Mouse (Mus musculus) left cerebral cortex, adult 8-10 months (tissue): ENCODE measurements at regions not wholly inside any gene's neighbourhood (a gene's known extent, or its start where the extent isn't known, plus 50 kb on each side); places are given as distances from the start of the nearest gene placed in this dataset.

Source experiments
- DNase-seq, 2 experiments: peaks; one replicate each; pipeline ENCODE4 v3.0.0; 2022; ENCODE audit warnings: low spot score in 2 of 2

DNA sequence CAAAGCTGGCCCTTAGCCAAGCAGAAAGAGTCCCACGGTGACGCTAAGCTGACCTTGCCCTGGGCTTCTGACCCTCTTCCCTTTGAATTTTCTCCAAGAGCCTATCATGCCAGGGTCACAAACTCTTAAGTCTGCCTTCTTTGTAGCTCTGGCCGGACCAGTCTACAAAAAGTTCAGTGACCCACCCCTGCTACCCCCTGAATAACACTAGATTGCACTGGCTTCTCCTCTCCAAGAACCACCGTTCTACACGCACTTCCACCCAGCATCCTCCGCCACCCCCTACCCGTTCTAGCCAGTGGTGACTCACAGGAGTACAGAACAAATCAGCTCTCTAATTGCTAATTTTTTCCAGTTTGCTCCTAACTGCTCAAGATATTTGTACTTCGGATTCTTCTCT lies 325.0 kb downstream of the Tns1 start:
- DNase-seq = no peak

DNA sequence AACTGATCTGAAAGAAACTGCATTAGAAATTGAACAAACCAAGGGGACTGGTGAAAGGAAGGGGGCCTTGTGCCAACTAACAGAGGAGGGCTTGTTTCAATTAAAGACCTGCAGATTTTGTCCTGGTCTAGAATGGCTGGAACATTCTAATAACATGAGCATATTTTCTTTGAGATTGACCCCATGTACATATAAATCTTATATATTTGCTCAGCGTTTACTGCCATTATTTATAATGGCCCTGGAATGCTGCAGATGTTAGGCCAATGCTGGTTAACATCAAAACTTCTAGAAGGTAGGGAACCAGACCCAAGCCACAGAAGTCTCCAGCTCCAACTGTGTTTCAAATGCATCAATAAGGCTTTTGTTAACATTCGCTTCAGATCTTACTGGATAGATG lies 326.4 kb downstream of the Tns1 start:
- DNase-seq = no peak

DNA sequence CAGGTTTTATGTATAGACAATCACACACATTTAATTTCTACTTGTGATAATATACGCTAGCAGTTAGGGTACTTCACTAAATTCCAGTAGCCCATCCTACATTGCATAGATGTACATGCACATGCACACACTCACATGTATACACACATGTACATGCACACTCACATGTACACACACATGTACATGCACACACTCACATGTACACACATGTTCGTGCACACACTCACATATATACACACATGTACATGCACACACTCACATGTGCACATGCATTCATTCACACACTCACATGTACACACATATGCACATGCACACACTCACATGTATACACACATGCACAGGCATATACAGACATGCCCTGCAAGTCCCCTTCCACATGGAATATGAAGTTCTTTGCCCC lies 326.8 kb downstream of the Tns1 start:
- DNase-seq = no peak

DNA sequence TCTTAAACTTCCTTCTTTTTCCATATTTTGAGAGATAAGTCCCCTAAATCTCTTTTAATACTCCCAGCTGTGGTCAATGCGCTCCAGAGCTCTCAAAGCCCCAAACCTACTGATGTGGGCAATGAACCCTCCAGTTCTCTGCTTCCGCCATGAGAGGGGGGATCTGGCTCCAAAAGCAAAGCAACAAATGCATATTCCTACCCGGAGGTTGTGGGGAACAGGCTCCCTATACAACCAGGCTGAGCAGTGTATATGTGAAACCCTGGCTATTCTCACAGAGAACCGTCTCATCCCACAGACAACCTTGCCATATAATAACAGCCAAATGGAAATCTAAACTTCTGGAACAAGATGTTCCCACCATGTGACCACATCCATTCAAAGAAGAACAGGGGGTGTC lies 330.4 kb downstream of the Tns1 start:
- no peak for DNase-seq

DNA sequence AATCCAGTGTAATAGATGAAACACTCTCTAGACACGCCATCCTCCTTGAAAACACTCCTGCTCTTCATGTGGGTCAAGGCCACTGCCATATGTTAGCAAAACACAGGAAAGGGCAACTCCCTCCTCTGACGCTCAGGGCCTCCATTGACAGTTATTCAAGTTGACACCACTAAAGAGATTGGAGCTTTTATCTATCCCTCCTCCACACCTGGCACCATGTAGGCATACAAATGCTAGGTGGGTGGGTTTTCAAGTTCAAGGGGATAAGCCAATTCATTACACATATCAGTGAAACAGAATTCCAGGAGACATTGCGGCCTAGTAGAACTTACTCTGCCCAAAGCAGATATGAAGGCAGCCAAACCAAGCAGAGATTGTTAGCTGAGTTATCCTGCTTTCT lies 331.0 kb downstream of the Tns1 start:
- no peak for DNase-seq

DNA sequence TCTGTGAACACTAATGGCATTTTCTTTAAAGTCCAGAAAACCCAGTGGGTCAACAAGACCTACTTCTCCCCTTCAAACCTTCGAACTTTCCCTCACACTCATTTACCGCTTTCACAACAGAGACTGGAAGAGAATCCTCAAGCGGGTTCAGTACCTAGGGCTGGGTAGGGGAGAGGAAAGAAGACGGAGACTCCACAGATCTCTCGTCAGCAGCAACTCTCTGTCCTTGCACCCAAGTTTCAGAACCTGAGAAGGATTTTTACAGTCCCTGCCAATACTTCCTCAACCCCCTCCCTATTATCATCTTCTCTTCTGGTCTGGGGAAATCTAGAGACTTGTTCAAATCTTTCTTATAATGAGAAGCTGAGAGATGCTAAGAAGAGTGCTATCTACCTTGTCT lies 331.9 kb downstream of the Tns1 start:
- DNase-seq = no peak

DNA sequence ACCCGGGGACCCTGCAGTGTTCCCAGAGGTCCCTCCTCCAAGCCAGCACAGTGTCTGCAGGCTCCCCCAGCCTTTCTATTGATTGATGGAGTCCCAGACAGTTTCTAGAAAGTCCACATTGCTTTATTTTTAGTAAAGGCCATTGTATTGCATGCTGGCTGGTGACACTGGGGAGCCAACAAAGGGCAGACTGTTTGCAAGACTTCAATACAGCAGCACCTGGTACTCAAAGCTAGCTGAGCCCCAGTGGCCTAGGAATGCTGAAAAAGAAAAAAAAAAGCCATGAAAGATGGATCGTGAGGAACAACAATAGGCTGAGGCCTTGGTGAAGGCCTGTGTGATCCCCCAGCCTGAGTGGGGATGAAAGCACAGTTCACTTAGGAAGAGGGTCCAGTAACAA lies 336.6 kb downstream of the Tns1 start:
- no peak for DNase-seq

DNA sequence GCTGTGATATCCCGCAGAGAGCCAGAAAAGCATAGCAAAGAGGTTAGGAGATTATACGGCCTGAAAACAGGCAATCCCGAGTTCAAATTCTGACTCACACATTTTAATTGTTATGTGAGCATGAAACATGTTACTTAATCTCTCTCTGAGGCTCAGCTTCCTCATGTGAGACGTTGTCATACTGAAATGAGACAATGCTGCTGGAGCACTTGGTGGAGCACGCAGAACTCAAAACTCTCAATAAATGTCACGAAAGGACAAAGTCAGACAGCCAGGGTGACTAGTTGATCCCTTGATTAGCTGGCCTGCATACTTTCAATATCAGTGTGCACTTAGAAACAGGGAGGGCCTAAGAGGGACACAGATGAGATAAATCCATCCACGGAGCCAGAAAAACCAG lies 337.0 kb downstream of the Tns1 start:
- DNase-seq = no peak

DNA sequence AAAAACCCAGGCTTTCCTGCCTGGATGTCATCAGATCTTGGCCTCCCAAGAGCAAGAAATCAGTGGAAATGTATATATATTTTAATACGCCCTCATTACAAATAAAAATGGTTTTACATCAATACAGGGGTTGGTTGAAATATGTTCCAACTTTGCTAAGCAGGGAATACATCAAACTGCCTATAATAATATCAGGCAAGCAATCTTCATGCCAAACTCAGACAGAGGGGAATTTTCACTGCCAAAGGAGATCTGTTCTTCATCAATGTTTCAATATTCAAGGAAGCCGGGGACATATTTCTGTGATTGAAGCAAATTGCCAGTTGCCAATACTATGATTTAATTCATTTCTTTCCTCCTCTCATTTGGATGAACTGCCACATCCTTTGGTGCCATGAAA lies 340.9 kb downstream of the Tns1 start:
- DNase-seq = no peak

DNA sequence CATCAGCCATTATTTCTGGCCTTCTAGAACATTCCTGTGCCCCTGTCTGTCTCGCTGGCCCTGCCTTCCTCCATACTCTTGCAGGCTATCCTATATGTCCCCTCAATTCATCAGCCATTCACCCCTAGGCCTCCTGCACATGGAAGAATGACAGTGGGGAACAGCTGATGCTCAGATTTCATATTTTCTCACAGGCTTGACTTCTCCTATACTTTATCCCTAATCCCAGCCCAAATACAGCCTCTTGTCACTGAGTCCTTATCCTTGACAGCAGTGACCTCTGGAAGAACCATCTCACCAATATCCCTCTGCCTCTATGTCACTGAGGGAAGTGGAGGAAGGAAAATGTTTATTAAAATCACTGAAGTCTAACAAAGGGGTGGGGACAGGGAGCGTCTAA lies 341.4 kb downstream of the Tns1 start:
- no peak for DNase-seq

DNA sequence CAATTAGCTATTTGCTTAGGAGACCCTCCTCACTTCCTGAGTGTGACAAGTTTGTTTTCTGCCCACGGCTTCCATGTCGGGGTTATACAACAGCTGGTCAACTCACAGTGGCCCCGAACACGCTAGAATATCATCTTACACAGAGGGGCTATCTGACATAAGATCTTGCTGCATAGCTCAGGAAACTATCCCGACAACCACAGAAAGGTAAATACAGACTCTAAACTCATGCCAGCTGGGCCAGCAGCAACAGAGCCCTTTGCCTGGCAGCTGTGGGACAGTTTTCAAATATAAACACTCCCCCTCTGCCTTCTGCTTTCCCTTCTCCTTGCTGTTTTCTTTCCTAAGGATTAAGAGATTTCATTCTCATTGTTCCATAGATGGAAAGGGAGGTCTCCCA lies 352.5 kb downstream of the Tns1 start:
- no peak for DNase-seq

DNA sequence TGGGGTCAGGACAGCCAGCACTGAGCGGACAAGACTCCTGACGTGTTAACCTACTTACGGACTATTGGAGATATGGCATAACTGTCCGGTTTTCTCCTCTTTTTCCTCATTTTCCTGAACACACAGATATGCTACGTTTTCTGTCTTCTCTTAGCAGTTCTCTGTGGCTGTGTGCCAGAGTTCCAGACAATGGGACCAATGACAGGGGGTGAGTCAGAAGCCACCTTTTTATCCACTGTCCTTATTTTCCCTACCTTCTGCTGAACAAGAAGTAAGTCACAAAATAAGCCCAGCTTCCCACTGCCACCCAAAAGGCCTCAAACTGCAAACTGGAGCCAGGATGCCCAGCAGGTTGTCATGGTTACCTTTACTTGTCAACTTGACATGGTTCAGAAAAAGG lies 353.6 kb downstream of the Tns1 start:
- no peak for DNase-seq

DNA sequence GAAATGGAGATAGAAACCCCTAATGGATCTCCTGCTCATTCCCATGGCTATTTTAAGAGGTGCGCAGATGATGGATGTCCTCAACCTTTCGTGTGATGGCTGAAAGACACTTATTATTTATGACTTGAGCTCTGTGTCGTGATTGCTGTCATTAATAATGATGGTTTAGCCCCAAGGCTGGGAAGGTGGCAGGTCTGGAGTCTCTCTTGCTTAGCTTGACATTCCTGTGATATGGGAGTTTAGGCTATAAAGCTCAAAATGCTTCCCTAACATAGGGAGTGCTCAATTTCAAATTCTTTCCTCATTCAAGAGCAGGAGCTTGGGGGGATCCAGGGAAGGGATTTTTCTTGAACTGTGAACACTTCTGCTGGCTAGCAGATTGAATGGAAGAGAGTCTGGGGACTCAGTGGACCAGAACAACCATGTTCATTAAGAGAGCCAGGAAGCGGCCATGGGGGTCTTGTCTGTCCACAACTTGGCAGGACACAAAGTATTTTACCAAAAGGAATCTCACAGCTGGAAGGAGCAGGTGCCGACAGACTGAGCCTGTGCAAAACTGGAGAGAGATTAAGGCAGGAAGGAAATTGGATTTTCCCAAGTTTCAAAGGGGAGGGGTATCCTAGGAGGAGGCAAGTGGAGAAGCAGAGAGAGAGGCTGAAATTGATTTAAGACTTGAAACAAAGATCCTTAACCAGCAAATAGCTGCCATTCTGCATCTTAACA lies 359.5 kb downstream of the Tns1 start:
- no peak for DNase-seq

DNA sequence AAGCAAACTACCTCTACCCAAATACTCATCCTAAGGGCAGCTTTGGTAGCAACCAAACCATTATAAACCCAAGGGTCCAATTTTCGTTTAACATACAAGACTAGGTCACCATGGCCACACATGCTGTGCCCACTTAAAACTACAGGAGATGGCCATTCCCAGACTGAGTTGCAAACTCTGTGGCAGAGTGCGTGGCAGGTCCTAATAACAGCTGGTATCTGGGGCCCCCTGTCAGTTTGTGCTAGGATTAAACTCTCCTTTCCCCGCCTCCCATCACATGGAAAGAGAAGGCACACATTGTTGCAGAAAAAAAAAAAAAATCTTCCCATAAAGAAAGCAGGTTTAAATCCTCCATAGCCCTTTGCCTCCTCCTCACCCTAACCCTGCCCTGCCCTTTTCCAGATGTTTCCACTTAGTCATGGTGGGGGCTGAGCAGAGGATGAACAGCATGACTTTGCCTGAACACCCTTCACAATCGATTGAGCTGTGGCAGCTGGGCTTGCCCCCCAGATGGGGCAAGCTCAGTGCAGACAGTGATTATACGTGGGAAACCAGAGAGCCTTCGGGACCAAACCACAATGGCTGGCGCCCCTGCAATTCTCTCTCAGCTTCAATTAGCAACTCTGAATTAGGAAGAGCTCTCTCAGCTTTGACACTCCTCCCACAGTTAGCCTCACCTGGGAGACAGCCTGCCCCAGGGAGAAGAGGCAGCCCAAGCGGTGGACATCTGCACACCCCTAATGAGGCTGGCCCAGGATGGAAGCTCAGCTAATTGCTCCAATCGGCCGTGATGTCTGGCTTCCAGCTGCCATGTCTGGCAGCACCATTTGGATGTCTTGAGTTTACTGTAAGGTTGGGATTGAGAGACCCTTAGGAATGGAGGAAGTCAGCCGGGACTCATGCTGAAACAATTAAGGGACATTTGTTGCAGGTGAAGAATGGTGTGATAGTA lies 365.9 kb downstream of the Tns1 start:
- DNase-seq = no peak

DNA sequence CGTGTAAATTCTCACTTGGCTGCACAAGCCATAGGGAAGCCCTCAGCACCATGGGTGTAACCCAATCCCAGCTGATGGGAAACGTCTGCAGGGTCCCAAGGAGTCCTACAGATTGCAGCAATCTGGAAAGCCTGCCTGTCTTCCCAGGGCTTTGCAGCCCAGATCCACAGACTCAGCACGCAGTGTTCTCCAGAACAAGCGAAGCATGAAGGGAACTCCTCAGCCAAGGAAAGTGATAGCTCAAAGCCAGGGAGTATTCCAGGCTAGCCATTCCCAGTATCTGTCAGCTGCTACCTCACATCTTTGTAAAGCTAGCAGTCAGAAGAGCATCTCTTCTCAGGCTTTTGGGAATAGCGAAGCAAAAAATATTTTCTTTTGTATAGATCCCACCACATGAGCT lies 368.5 kb downstream of the Tns1 start:
- no peak for DNase-seq

DNA sequence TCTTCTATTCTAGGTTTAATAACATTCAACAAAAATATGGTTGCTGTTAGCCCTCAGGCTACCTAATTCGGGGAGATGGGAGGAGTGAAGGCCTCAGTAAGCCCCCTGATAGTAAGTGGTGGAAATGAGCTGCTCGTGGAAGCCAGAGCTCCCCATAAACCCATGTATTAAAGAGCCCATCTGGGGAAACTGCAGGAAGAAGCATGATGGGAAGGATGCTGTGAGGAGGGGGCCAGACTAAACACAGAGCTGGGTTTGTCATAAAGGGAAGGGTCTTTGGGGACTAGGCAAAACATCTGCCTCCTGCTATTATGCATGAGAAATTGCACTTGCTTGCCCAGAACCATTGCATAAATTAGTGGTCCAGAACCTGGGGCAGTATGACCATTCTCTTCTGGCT lies 369.3 kb downstream of the Tns1 start:
- DNase-seq = no peak

DNA sequence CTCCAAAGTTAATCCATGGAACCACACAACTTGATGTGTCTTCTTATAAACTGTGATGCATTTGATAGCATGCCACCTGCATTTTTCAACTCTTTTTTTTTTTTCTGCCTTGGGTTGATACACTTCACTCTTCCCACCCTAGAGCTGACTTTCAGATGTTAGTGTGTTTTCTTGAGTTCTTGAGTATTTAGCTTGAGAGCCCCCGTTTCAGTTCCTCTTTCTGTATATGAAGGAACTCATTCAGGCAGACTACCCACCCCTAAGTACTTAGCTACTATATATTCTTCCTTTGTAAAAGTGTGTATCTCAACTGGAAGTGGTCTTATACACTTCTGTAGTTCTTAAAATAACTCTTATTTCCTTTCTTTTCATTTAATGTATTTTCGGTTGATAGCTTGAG lies 371.1 kb downstream of the Tns1 start:
- DNase-seq = no peak

DNA sequence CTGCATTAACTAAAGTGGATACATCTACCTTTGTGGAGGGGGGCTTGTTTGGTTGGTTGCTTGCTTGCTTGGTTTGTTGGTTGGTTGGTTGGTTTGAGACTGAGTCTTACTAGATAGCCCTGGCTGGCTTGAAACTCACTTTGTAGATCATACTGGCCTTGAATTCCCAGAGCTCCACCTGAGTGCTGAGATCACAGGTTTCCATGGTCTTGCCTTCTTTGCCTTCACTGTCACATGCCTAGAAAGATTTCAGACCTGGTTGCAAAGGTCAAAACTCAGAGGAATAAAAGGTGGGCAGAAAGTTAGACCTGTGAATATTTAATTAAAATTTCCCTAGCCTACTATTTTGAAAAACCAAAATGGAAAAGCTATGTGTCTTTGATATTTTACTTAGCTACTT lies 375.5 kb downstream of the Tns1 start:
- DNase-seq = no peak

DNA sequence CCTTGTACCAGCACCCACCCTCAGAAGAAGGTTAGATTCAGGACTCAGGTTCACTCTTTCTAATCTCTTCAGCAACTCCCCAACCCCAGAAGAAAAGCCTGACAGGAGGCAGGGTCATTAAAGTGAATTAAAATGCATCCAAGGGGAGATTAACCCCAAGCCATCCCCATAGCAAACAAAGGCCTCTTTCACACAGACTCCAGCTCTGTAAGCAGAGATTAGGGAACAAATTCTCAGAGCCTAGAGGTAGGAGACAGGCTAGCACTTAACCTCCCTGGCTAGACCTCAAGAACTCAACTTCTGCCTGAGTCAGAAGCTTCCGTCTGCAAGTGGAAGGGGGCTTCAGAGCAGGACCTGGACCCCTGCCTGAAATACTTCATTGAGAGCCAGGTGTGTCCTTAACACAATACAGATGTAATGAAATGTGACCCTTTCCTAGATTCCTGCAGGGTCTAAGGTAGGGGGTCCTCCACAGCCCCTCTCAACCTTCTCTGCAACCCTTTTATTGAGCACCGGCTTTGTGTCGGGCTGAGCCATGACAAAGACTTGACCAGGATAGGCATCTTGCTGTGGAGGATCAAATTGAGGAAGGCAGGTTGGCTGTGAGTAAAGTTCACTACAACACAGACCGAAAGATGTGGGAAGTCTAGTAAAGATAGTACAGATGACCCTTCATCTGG lies 379.6 kb downstream of the Tns1 start:
- DNase-seq = no peak

DNA sequence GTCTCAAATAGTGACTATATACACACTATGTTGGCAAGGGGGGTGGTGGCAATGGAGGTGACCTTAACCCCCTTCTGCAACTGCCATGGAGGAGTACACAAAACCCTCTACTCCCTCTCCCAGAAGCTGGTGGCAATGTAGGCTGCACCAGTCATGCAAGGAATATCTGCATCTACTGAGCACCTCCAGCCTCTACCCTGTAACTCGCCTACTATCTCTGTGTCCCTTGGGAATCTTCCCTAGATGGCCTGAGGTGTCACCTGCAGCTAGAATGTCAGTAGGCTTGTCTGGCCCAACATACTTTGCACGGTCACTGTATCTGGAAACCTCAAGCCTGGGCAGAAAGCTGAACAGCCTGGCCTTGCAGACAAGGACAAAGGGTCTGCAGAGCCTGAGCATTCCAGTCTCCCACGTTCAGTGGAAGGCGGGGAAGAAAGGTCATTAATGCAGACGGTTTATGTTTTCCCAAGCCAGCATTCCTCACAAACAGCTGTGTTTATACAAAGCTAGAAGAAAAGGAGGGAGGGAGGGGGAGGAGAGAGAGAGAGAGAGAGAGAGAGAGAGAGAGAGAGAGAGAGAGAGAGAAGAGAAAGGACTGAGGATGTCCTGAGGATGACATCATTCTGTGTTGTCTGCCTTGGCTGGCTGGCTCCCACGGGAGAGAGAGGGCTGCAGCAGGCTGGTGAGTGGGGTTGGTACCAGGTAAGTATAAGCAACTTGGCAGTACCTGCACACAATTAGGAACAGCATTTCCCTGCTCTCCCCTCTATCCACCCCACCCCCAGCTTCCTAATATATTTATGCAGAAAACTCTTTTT lies 380.3 kb downstream of the Tns1 start:
- DNase-seq = no peak

DNA sequence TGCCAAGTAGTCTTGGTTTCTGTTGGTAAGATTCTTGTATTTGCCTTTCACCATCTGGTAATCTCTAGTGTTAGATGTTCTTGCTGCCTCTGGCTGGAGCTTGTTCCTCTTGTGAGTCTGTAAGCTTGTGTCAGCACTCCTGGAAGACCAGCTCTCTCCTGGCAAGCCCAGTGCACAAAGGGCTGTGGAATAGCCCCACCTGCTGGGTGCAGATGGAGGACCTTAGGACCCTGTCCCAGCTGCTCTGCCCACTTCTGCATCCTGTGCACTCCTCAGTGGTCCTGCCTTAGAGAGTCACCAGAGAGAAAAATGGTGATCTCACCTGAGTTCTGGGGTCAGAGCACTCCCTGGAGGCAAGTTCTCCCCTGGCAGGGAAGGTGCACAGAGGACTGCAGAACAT lies 387.2 kb downstream of the Tns1 start:
- DNase-seq = no peak

DNA sequence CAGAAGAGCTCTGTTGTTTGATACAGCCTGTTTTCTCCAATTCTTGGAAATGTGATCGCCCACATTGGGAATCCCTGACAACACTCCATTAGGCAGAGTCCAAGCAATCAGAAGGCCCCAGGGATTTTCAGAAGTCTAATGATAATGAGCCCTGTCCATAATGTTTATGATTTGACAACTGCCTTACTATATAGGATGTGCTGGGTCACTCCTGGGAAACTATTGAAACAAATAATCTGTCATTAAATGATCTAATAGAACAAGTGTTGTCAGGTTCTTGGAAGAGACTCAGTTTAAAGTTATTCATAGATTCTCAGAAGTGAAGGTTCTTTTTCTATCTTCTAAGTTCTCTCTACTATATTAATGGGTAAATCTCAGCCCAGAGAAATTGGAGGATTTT lies 395.9 kb downstream of the Tns1 start:
- no peak for DNase-seq
